Mouse (Mus musculus) midbrain, postnatal 0 days (tissue): Measurements from ENCODE around the gene Mtf2. TPM values are rescaled to one million over a fixed set of nuclear protein-coding genes. Genes with fewer than 3 reads are reported as not detected.

ENCODE experiments used
- ATAC-seq: fragments of 200-750 bp; cut with Nextera tagmentation; 2 replicates; pipeline ENCODE4 v1.8.0; 2017; ENCODE audit warnings: moderate number of reproducible peaks, mild to moderate bottlenecking, moderate TSS enrichment, moderate library complexity; ENCODE audit not compliant: low FRiP score
- DNase-seq: peaks from one replicate; pipeline ENCODE4 v3.0.0-alpha.2; 2015; ENCODE audit warnings: low spot score
- H3K27ac ChIP-seq: fragments of 300-500 bp; sonication (generic); 2 replicates; pipeline ENCODE4 v1.5.1; 2014; ENCODE audit warnings: low read depth, mild to moderate bottlenecking, low read length, mixed read lengths
- H3K27me3 ChIP-seq: fragments of 300-500 bp; sonication (generic); 2 replicates; pipeline ENCODE4 v1.6.1; 2014; ENCODE audit warnings: low read length, control low read depth, mixed read lengths; ENCODE audit not compliant: insufficient read depth
- H3K36me3 ChIP-seq: fragments of 300-500 bp; sonication (generic); 2 replicates; pipeline ENCODE4 v1.6.1; 2014; ENCODE audit warnings: low read length, control low read depth, mixed read lengths; ENCODE audit not compliant: insufficient read depth
- H3K4me1 ChIP-seq: fragments of 300-500 bp; sonication (generic); 2 replicates; pipeline ENCODE4 v1.6.1; 2014; ENCODE audit warnings: mild to moderate bottlenecking, control low read depth, antibody characterized with exemption, low read length, mixed read lengths; ENCODE audit not compliant: insufficient read depth
- H3K4me2 ChIP-seq: fragments of 300-500 bp; sonication (generic); 2 replicates; pipeline ENCODE4 v1.6.1; 2014; ENCODE audit warnings: low read depth, mild to moderate bottlenecking, low read length, mixed read lengths; ENCODE audit not compliant: poor library complexity, severe bottlenecking
- H3K4me3 ChIP-seq: fragments of 300-500 bp; sonication (generic); 2 replicates; pipeline ENCODE4 v1.5.1; 2014; ENCODE audit warnings: low read depth, mild to moderate bottlenecking, low read length, moderate library complexity
- H3K9ac ChIP-seq: fragments of 300-500 bp; sonication (generic); replicated peaks from 2 replicates; pipeline ENCODE4 v1.6.1; 2014; ENCODE audit warnings: mild to moderate bottlenecking, low read length, moderate library complexity, mixed read lengths; ENCODE audit not compliant: poor library complexity, severe bottlenecking
- H3K9me3 ChIP-seq: fragments of 300-500 bp; sonication (generic); 2 replicates; pipeline ENCODE4 v1.6.1; 2016; ENCODE audit warnings: low read length, control low read depth
- CTCF ChIP-seq: IDR thresholded peaks from 2 replicates; pipeline ENCODE4 v1.5.1; 2016; ENCODE audit warnings: antibody characterized with exemption, mild to moderate bottlenecking
- WGBS: fragments of 180-500 bp; shearing (Covaris S2); extraction: QIAGEN DNeasy Blood & Tissue Kit; methylation state at CpG from one replicate; pipeline ENCODE4 v1.1.7; 2014; 5-methylcytosine and 5-hydroxymethylcytosine counted together
- polyA plus RNA-seq: library from polyadenylated mRNA; unstranded; fragments of >200 nt; fragmentation: Nextera tagmentation; extraction: Ambion mirVana; gene quantifications from 2 replicates; pipeline ENCODE4 v1.2.1, GENCODE M21; 2015
- total RNA-seq: library from RNA; depleted of rRNA; stranded (reverse); fragments of >200 nt; gene quantifications from 2 replicates; pipeline ENCODE4 v1.2.3, GENCODE M21; 2014

Mtf2 gene
- total and polyA plus RNA-seq, 2 experiments from 2014 or later = 55.0 to 60.0 TPM

DNA sequence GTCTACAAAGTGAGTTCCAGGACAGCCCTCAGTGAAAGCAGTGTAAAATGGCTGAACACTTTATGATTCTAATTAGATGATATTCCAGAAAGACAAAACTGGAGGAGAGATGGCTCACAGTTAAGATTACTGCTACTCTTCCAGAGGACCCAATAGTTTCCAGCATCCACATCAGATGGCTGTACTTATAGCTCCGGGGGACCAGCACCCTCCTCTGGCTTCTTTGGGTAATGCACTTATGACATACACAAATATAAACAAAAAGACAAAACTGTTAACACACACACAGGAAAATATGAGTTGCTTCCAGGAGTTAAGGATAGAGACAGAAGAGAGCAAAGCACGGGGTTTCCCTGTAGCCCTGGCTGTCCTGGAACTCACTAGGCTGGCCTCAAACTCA, 35.5 kb upstream of the Mtf2 start:
- peak; percentile 52 for TF ChIP-seq CTCF
- H3K4me1 ChIP-seq = no peaks in the 10 kb centered on the region
- no peak overlapping the region for H3K27ac ChIP-seq
- no peaks in the 10 kb centered on the region for H3K27me3 ChIP-seq
- no peak overlapping the region for H3K4me3 ChIP-seq
- no peak overlapping the region for H3K9ac ChIP-seq
- H3K36me3 ChIP-seq = no peaks in the 10 kb centered on the region
- no peak for ATAC-seq
- no peaks in the 10 kb centered on the region for H3K9me3 ChIP-seq
- WGBS = 73% methylated on average over 2 of the region's 2 CpGs
- H3K4me2 ChIP-seq = no peak overlapping the region
- DNase-seq = no peak

DNA sequence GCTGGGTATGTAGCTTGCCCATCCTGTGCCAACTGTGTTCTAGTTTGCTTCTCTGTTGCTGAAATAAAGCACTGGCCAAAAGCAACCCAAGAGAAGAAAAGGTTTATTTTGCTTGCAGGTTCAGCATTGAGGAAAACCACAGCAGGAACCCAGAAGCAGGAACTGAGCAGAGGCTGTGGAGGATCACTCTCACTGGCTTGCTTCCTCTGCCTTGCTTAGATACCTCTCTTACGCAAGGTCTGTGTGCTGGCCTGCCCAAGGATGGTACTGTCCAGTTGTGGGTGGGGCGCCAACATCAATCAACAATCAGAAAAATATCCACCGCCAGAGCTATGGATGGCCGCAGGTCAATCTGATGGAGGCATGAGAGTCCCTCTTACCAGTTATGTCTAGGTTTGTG, 34.2 kb upstream of the Mtf2 start:
- Histone ChIP-seq H3K27me3 (no peaks in the 10 kb centered on the region), H3K4me2 (no peak overlapping the region), H3K27ac (no peak overlapping the region), H3K4me1 (no peaks in the 10 kb centered on the region), H3K9me3 (no peaks in the 10 kb centered on the region), H3K36me3 (no peaks in the 10 kb centered on the region), H3K9ac (no peak overlapping the region), H3K4me3 (no peak overlapping the region)
- WGBS = 84% methylated on average over 4 of the region's 4 CpGs
- ATAC-seq (no peak), DNase-seq (no peak)
- TF ChIP-seq CTCF = no peak

DNA sequence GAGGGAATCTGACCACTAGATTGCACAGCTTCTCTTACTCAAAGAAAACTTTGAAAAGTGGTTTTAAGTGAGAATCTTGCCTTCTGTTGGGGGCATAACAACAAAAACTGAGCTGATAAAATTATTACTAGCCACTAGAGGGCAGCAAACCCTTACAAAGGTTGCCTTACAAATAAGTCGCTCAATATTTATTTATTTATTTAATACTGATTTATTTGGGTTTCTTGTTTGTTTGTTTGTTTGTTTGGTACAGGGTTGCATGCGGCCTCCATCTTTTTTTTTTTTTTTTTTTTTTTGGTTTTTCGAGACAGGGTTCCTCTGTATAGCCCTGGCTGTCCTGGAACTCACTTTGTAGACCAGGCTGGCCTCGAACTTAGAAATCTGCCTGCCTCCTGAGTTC, 31.3 kb upstream of the Mtf2 start:
- no peaks in the 10 kb centered on the region for H3K36me3 ChIP-seq
- TF ChIP-seq CTCF = peak; percentile 83
- 30% methylated on average over 4 of the region's 4 CpGs for WGBS
- ATAC-seq (peak; percentile 47), DNase-seq (peak; percentile 84)
- no peak overlapping the region for H3K4me2 ChIP-seq
- no peak overlapping the region for H3K4me3 ChIP-seq
- H3K27ac ChIP-seq = no peak overlapping the region
- H3K4me1 ChIP-seq = no peaks in the 10 kb centered on the region
- H3K27me3 ChIP-seq = no peaks in the 10 kb centered on the region
- H3K9me3 ChIP-seq = no peaks in the 10 kb centered on the region
- no peak overlapping the region for H3K9ac ChIP-seq

DNA sequence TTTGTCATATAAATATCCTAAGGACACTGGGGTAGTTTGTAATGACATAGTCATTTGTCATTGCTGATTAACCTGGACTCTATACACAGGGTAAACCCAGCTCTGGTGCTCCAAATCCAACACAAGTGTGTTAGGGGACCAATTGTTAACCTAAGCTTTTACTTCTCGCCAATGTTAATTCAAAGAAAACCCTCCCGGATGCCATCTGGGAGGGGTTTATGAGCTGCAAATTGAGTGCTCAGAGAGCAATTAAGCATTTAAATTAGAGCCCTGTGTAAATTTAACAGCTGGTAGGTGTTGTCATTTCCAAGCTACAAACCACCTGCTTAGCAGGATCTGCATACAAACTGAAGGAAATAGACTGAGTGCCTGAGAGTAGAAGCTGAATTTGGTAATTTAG, 30.0 kb upstream of the Mtf2 start:
- H3K9me3 ChIP-seq = no peaks in the 10 kb centered on the region
- H3K4me3 ChIP-seq = no peak overlapping the region
- ATAC-seq (no peak), DNase-seq (peak; percentile 17)
- 40% methylated on average over 2 of the region's 2 CpGs for WGBS
- H3K4me1 ChIP-seq = no peaks in the 10 kb centered on the region
- no peak overlapping the region for H3K27ac ChIP-seq
- TF ChIP-seq CTCF = no peak
- H3K27me3 ChIP-seq = no peaks in the 10 kb centered on the region
- no peaks in the 10 kb centered on the region for H3K36me3 ChIP-seq
- no peak overlapping the region for H3K4me2 ChIP-seq
- no peak overlapping the region for H3K9ac ChIP-seq

DNA sequence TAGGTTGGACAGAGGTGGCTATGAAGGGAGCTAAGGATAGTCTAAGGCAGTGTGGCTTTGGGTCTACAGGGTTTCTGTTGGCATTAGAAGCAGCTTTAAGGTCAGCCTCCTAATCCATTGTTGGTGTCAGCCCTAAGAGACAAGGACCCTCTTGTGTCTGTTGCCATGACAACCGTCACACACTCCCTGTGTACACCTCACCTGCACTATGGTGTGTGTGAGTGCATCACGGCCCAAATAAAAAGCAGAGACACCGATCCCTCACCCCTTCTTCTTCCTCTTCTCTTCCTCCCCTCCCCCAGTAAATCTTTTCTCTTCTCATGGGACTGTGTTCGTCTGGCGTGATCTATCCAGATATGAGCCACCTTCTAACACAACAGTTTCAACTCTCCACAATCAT, 23.4 kb upstream of the Mtf2 start:
- H3K36me3 ChIP-seq = no peaks in the 10 kb centered on the region
- no peak for DNase-seq
- no peaks in the 10 kb centered on the region for H3K9me3 ChIP-seq
- WGBS = 83% methylated on average over 5 of the region's 5 CpGs
- no peaks in the 10 kb centered on the region for H3K4me1 ChIP-seq
- no peak overlapping the region for H3K4me2 ChIP-seq
- no peak overlapping the region for H3K27ac ChIP-seq
- H3K27me3 ChIP-seq = no peaks in the 10 kb centered on the region
- H3K9ac ChIP-seq = no peak overlapping the region
- no peak overlapping the region for H3K4me3 ChIP-seq
- TF ChIP-seq CTCF = no peak
- ATAC-seq = no peak

DNA sequence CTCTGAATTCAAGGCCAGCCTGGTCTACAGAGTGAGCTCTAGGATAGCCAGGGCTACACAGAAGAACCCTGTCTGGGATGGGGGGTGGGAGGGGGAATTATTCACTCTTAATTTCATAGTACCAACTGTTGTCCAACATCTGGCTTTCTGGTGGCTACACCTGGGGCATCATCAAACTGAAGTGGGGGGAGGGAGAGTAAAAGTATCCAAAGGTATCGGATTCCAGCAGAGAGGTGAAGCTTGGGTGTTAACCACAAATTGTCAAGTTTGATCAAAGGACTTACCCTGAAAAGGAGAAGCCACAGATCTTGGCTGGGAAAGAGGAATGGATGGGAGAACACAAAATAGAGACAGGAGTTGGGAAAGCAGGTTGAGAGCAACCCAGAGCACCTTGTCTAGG, 21.6 kb upstream of the Mtf2 start:
- no peak for DNase-seq
- no peak for TF ChIP-seq CTCF
- no peaks in the 10 kb centered on the region for H3K27me3 ChIP-seq
- H3K9ac ChIP-seq = no peak overlapping the region
- no peak for ATAC-seq
- 69% methylated on average over 1 of the region's 1 CpGs for WGBS
- H3K36me3 ChIP-seq = no peaks in the 10 kb centered on the region
- H3K27ac ChIP-seq = no peak overlapping the region
- H3K4me3 ChIP-seq = no peak overlapping the region
- H3K9me3 ChIP-seq = no peaks in the 10 kb centered on the region
- H3K4me2 ChIP-seq = no peak overlapping the region
- no peaks in the 10 kb centered on the region for H3K4me1 ChIP-seq
